Comparison of ENCODE assay signal across 8 mouse cellular contexts in genomic region chr11:5065056-5065821, GRCm38 (mm10). TPM values are rescaled to one million over a fixed set of nuclear protein-coding genes. Genes with fewer than 3 reads are reported as not detected.
DNase-seq lines count a peak whose midpoint lies in the region; ATAC-seq and TF ChIP-seq lines count a peak whose summit lies in the region.

Gene Gas2l1, minus strand, starts transcription at chr11:5065327.

- under 1% methylated on average over 42 of the region's 50 CpGs for WGBS in heart, embryonic 11.5 days (ENCODE audit: insufficient replicate concordance)
- WGBS in kidney, embryonic 16.5 days = under 1% methylated on average over 46 of the region's 50 CpGs
- WGBS in liver, embryonic 14.5 days (ENCODE audit: insufficient replicate concordance) = 0% methylated on average over 44 of the region's 50 CpGs
- under 1% methylated on average over 49 of the region's 50 CpGs for WGBS in neural tube, embryonic 12.5 days

- peaks cover 23 to 38% of the 10 kb centered on the region in 2 experiments for H3K4me1 ChIP-seq in CH12.LX (ENCODE audit: control insufficient read depth in 1 of 2, insufficient read depth in 2 of 2)
- peaks cover 46% of the 10 kb centered on the region for H3K4me1 ChIP-seq in erythroblast, embryonic 14.5 days (ENCODE audit: control insufficient read depth)
- peaks cover 25% of the 10 kb centered on the region for H3K4me1 ChIP-seq in heart, embryonic 11.5 days (ENCODE audit: control insufficient read depth, insufficient read depth, low read length)
- H3K4me1 ChIP-seq in kidney, embryonic 16.5 days (ENCODE audit: insufficient read depth, low read length) = peaks cover 41% of the 10 kb centered on the region
- peaks cover 5 to 10% of the 10 kb centered on the region in 2 experiments; a peak in 2 of 4 replicates for H3K4me1 ChIP-seq in liver, embryonic 14.5 days (replicated peaks; ENCODE audit: control insufficient read depth in 2 of 2, insufficient read depth in 2 of 2, low read length in 1 of 2)
- peaks cover 41% of the 10 kb centered on the region for H3K4me1 ChIP-seq in neural tube, embryonic 12.5 days

- no peaks in the 10 kb centered on the region for H3K79me2 ChIP-seq in CH12.LX (replicated peaks; ENCODE audit: control insufficient read depth, extremely low read depth, insufficient read depth, poor library complexity, severe bottlenecking)

- no peak for TF ChIP-seq EP300 in CH12.LX (IDR thresholded peaks at IDR 0.05; ENCODE audit: low read length)
- no peak for TF ChIP-seq EP300 in liver, embryonic 14.5 days (IDR thresholded peaks at IDR 0.05; ENCODE audit: low read depth)

- dilution Hi-C loops in CH12.LX (cut with MboI; ENCODE audit: extremely low pct_ligation_motif_present, extremely low pct_unique_long_range_greater_than_20kb, low sequenced_read_pairs) = no loop called here

- H3K9ac ChIP-seq in CH12.LX (ENCODE audit: insufficient read depth, low read depth) = peak within 1 kb of the TSS; percentile 50
- peak within 1 kb of the TSS; percentile 79 for H3K9ac ChIP-seq in heart, embryonic 11.5 days (ENCODE audit: low read depth, low read length)
- peak within 1 kb of the TSS; percentile 79 for H3K9ac ChIP-seq in kidney, embryonic 16.5 days (replicated peaks; ENCODE audit: low read length)
- peak within 1 kb of the TSS; percentile 62 for H3K9ac ChIP-seq in liver, embryonic 14.5 days (replicated peaks)
- peak within 1 kb of the TSS; percentile 61 for H3K9ac ChIP-seq in neural tube, embryonic 12.5 days

- H3K9me3 ChIP-seq in CH12.LX (replicated peaks; ENCODE audit: low read length) = no peaks in the 10 kb centered on the region
- H3K9me3 ChIP-seq in erythroblast, embryonic 14.5 days (ENCODE audit: control insufficient read depth, low read length) = peaks cover 5% of the 10 kb centered on the region
- H3K9me3 ChIP-seq in heart, embryonic 11.5 days (replicated peaks; ENCODE audit: control insufficient read depth, low read length) = no peaks in the 10 kb centered on the region
- no peaks in the 10 kb centered on the region for H3K9me3 ChIP-seq in kidney, embryonic 16.5 days (ENCODE audit: low read length)
- H3K9me3 ChIP-seq in liver, embryonic 14.5 days (ENCODE audit: control insufficient read depth, low read length) = no peaks in the 10 kb centered on the region
- H3K9me3 ChIP-seq in neural tube, embryonic 12.5 days = no peaks in the 10 kb centered on the region

- peak; percentile 87 for TF ChIP-seq RAD21 in CH12.LX (IDR thresholded peaks at IDR 0.05; ENCODE audit: low read depth, low read length)

- H3K27me3 ChIP-seq in CH12.LX (replicated peaks) = peaks cover 15% of the 10 kb centered on the region
- peaks cover 48% of the 10 kb centered on the region for H3K27me3 ChIP-seq in erythroblast, embryonic 14.5 days (ENCODE audit: control insufficient read depth)
- peaks cover 41% of the 10 kb centered on the region for H3K27me3 ChIP-seq in heart, embryonic 11.5 days (ENCODE audit: control insufficient read depth, insufficient read depth, low read length)
- peaks cover 18% of the 10 kb centered on the region for H3K27me3 ChIP-seq in kidney, embryonic 16.5 days (ENCODE audit: insufficient read depth, low read length)
- H3K27me3 ChIP-seq in liver, embryonic 14.5 days (ENCODE audit: control insufficient read depth, insufficient read depth, low read length) = peaks cover 43% of the 10 kb centered on the region
- H3K27me3 ChIP-seq in neural tube, embryonic 12.5 days (replicated peaks) = peaks cover 46% of the 10 kb centered on the region

- DNase-seq in CH12.LX (ENCODE audit: extremely low read depth) = peak; percentile 85
- DNase-seq in brain, embryonic 18.5 days (ENCODE audit: low read depth, low spot score) = peak; percentile 67
- peak; percentile 67 to 74 (median 71) for DNase-seq in liver, embryonic 14.5 days (ENCODE audit: low read depth in 3 of 3, low spot score in 3 of 3)
- DNase-seq in telencephalon, adult 2 months (ENCODE audit: low read depth, low spot score) = peak; percentile 93

- peak; percentile 41; the same call in 1 of the 2 replicates for TF ChIP-seq POLR2A in CH12.LX (IDR thresholded peaks at IDR 0.05; ENCODE audit: low read depth, low read length)

- peak; percentile 29 to 93; a peak in 3 of 4 replicates for TF ChIP-seq CTCF in CH12.LX (conservative IDR thresholded peaks at IDR 0.05 in 1 of 2, IDR thresholded peaks at IDR 0.05 in 1 of 2; ENCODE audit: low read depth in 2 of 2, low read length in 2 of 2)
- TF ChIP-seq CTCF in liver, embryonic 14.5 days (IDR thresholded peaks at IDR 0.05; ENCODE audit: low read depth) = peak; percentile 74

- peaks cover 13 to 28% of the 10 kb centered on the region in 2 experiments for H3K36me3 ChIP-seq in CH12.LX (replicated peaks in 1 of 2; ENCODE audit: control insufficient read depth in 1 of 2, insufficient read depth in 1 of 2, low read length in 1 of 2)
- H3K36me3 ChIP-seq in erythroblast, embryonic 14.5 days (ENCODE audit: control insufficient read depth) = peaks cover 39% of the 10 kb centered on the region
- H3K36me3 ChIP-seq in heart, embryonic 11.5 days (ENCODE audit: control insufficient read depth, insufficient read depth, low read length) = peaks cover 14% of the 10 kb centered on the region
- H3K36me3 ChIP-seq in kidney, embryonic 16.5 days (ENCODE audit: insufficient read depth, low read length) = peaks cover 21% of the 10 kb centered on the region
- H3K36me3 ChIP-seq in liver, embryonic 14.5 days (replicated peaks; ENCODE audit: control insufficient read depth, insufficient read depth, low read depth) = peaks cover 19% of the 10 kb centered on the region
- peaks cover 22% of the 10 kb centered on the region for H3K36me3 ChIP-seq in neural tube, embryonic 12.5 days

- no peak within 1 kb of the TSS for H3K27ac ChIP-seq in CH12.LX (ENCODE audit: insufficient read depth, low read depth)
- H3K27ac ChIP-seq in heart, embryonic 11.5 days (ENCODE audit: low read depth, low read length) = peak within 1 kb of the TSS; percentile 30; the same call in 1 of the 2 replicates
- H3K27ac ChIP-seq in kidney, embryonic 16.5 days (ENCODE audit: low read length) = peak within 1 kb of the TSS; percentile 68
- no peak within 1 kb of the TSS for H3K27ac ChIP-seq in liver, embryonic 14.5 days
- no peak within 1 kb of the TSS for H3K27ac ChIP-seq in neural tube, embryonic 12.5 days

- ATAC-seq in heart, embryonic 11.5 days (replicated peaks; ENCODE audit: insufficient number of reproducible peaks, low FRiP score, low TSS enrichment) = peak; percentile 80
- peak; percentile 83 for ATAC-seq in kidney, embryonic 16.5 days (ENCODE audit: low FRiP score, low TSS enrichment)
- ATAC-seq in liver, embryonic 14.5 days (ENCODE audit: insufficient read depth) = peak; percentile 83
- ATAC-seq in neural tube, embryonic 12.5 days (ENCODE audit: low FRiP score, low read depth) = peak; percentile 82

- peak within 1 kb of the TSS; percentile 58 for H3K4me2 ChIP-seq in CH12.LX (ENCODE audit: insufficient read depth, low read depth, poor library complexity, severe bottlenecking)
- H3K4me2 ChIP-seq in heart, embryonic 11.5 days = peak within 1 kb of the TSS; percentile 82
- peak within 1 kb of the TSS; percentile 73 for H3K4me2 ChIP-seq in kidney, embryonic 16.5 days (replicated peaks; ENCODE audit: low read depth, low read length)
- peak within 1 kb of the TSS; percentile 77 for H3K4me2 ChIP-seq in liver, embryonic 14.5 days (ENCODE audit: low read depth)
- H3K4me2 ChIP-seq in neural tube, embryonic 12.5 days (replicated peaks) = peak within 1 kb of the TSS; percentile 64

- in situ Hi-C loops in CH12.LX (cut with MboI; ENCODE audit: low pct_ligation_motif_present, low pct_unique_long_range_greater_than_20kb, low sequenced_read_pairs) = loop anchor here (5.0 kb wide), 1 partner anchor 48 kb away; no protein-coding TSS in a partner anchor

- H3K4me3 ChIP-seq in CH12.LX (replicated peaks in 1 of 3; ENCODE audit: low read depth in 2 of 3, low read length in 2 of 3, poor library complexity in 1 of 3) = peak within 1 kb of the TSS; percentile 53 to 68 (median 53)
- peak within 1 kb of the TSS; percentile 66 for H3K4me3 ChIP-seq in erythroblast, embryonic 14.5 days (replicated peaks)
- peak within 1 kb of the TSS; percentile 67 for H3K4me3 ChIP-seq in heart, embryonic 11.5 days (ENCODE audit: low read depth, low read length)
- peak within 1 kb of the TSS; percentile 72 for H3K4me3 ChIP-seq in kidney, embryonic 16.5 days (ENCODE audit: low read length)
- peak within 1 kb of the TSS; percentile 63 to 78 for H3K4me3 ChIP-seq in liver, embryonic 14.5 days (ENCODE audit: insufficient read depth in 1 of 2, low read depth in 2 of 2, low read length in 2 of 2)
- peak within 1 kb of the TSS; percentile 66 for H3K4me3 ChIP-seq in neural tube, embryonic 12.5 days

TF ChIP-seq in CH12.LX, 34 proteins besides CTCF, POLR2A, EP300 and RAD21 (continues in another document):
- TF ChIP-seq POLR2AphosphoS2 (IDR thresholded peaks at IDR 0.05; ENCODE audit: low read depth, low read length) (no peak), NRF1 (IDR thresholded peaks at IDR 0.05; ENCODE audit: low read depth, low read length) (no peak), MAX (IDR thresholded peaks at IDR 0.05; ENCODE audit: low read length) (no peak), ZKSCAN1 (IDR thresholded peaks at IDR 0.05; ENCODE audit: borderline replicate concordance, low read depth, low read length) (no peak), TCF12 (IDR thresholded peaks at IDR 0.05; ENCODE audit: low read depth, low read length) (no peak), MAZ (IDR thresholded peaks at IDR 0.05; ENCODE audit: low read depth, low read length) (peak; percentile 36; the same call in 1 of the 2 replicates), USF1 (IDR thresholded peaks at IDR 0.05; ENCODE audit: low read depth, low read length) (no peak), TBP (conservative IDR thresholded peaks at IDR 0.05; ENCODE audit: low read depth, low read length) (no peak), SMC3 (IDR thresholded peaks at IDR 0.05; ENCODE audit: low read depth, low read length) (peak; percentile 91), IRF4 (IDR thresholded peaks at IDR 0.05; ENCODE audit: low read depth, low read length) (0 out of 2 replicates have a peak, but pooled peaks have one; percentile 4), CHD1 (IDR thresholded peaks at IDR 0.05; ENCODE audit: low read depth, low read length) (no peak), USF2 (conservative IDR thresholded peaks at IDR 0.05; ENCODE audit: low read depth, low read length) (no peak), E2F4 (IDR thresholded peaks at IDR 0.05; ENCODE audit: insufficient replicate concordance, low read depth, low read length) (no peak)

RNA-seq across cellular contexts. Expression of gene Gas2l1, which starts in this region (rescaled TPM):
- total RNA-seq in CH12.LX (2012; rRNA removed) (8.8 and 10.0 TPM in 2 replicates), CH12.LX (2014; rRNA removed) (2.6 and 3.3 TPM in 2 replicates)
- polyA plus RNA-seq in CH12.LX (2012; ENCODE audit: insufficient read length, low read depth) = 10.2 and 12.5 TPM in 2 replicates
- 1.7 and 2.3 TPM in 2 replicates for polyA plus RNA-seq in erythroblast, embryonic 14.5 days (2012)
- 23.2 and 26.3 TPM in 2 replicates for polyA plus RNA-seq in heart, embryonic 11.5 days (2014; fragmentation: Nextera tagmentation; extraction: Ambion mirVana)
- polyA plus RNA-seq in kidney, embryonic 16.5 days (2015; fragmentation: Nextera tagmentation; extraction: Ambion mirVana) = 28.4 and 28.7 TPM in 2 replicates
- 10.9 and 11.3 TPM in 2 replicates for polyA plus RNA-seq in liver, embryonic 14.5 days (2012; rRNA removed)
- polyA plus RNA-seq in liver, embryonic 14.5 days (2014; fragmentation: Nextera tagmentation; extraction: Ambion mirVana) = 12.1 and 17.1 TPM in 2 replicates
- 36.5 and 39.9 TPM in 2 replicates for polyA plus RNA-seq in neural tube, embryonic 12.5 days (2016; fragmentation: Nextera tagmentation; extraction: Ambion mirVana)

Comparison
In these comparisons a context has a peak if more than half of its experiments do, and no peak if none do; other contexts are left out.
1. H3K27ac ChIP-seq: peak in heart, embryonic 11.5 days (single experiment) and kidney, embryonic 16.5 days (single experiment); none in CH12.LX (single experiment), liver, embryonic 14.5 days (single experiment) and neural tube, embryonic 12.5 days (single experiment).
2. Peak in every context shown above with its lines, with median percentiles within 50 percentile points of each other: DNase-seq, H3K4me2 ChIP-seq, H3K4me3 ChIP-seq, H3K9ac ChIP-seq and ATAC-seq.